Mouse (Mus musculus) CH12.LX (cell line): ENCODE data around the gene Eps8. TPM values are rescaled to one million over a fixed set of nuclear protein-coding genes. Genes with fewer than 3 reads are reported as not detected.

Experiments
- DNase-seq: peaks from one replicate; pipeline ENCODE4 v3.0.0-alpha.2; 2013; ENCODE audit errors: extremely low read depth
- H3K27ac ChIP-seq: 2 replicates; pipeline ENCODE4 v1.5.1; 2012; ENCODE audit warnings: low read depth, mild to moderate bottlenecking, control low read depth, moderate library complexity; ENCODE audit not compliant: insufficient read depth
- H3K27me3 ChIP-seq: replicated peaks from 2 replicates; pipeline ENCODE3; 2012; ENCODE audit warnings: inconsistent platforms
- H3K36me3 ChIP-seq, 2 experiments: replicated peaks in 1 of 2; 2 replicates each; pipeline versions ENCODE3 to v1.6.1; 2012; ENCODE audit warnings: inconsistent platforms in 1 of 2, low read length in 1 of 2, mild to moderate bottlenecking in 1 of 2, mixed read lengths in 1 of 2, moderate library complexity in 1 of 2; ENCODE audit not compliant: control insufficient read depth in 1 of 2, insufficient read depth in 1 of 2
- H3K4me1 ChIP-seq, 2 experiments: 2 replicates each; pipeline ENCODE4 v1.6.1; 2012; ENCODE audit warnings: inconsistent platforms in 1 of 2, moderate library complexity in 1 of 2; ENCODE audit not compliant: insufficient read depth in 2 of 2, control insufficient read depth in 1 of 2
- H3K4me2 ChIP-seq: 2 replicates; pipeline ENCODE4 v1.6.1; 2012; ENCODE audit warnings: low read depth, mild to moderate bottlenecking, control low read depth; ENCODE audit not compliant: poor library complexity, insufficient read depth, severe bottlenecking
- H3K4me3 ChIP-seq, 3 experiments: fragments of 150-350 bp in 1 of 3; sonication (generic) in 1 of 3; replicated peaks in 1 of 3; 2 replicates each; pipeline versions ENCODE3 to v1.5.1; 2011 to 2012; ENCODE audit warnings: low read depth in 2 of 3, low read length in 2 of 3, mild to moderate bottlenecking in 2 of 3, moderate library complexity in 2 of 3, control low read depth in 1 of 3, improper control_type of control experiment in 1 of 3, inconsistent platforms in 1 of 3, mixed read lengths in 1 of 3; ENCODE audit not compliant: poor library complexity in 1 of 3
- H3K79me2 ChIP-seq: replicated peaks from 2 replicates; pipeline ENCODE4 v1.6.1; 2012; ENCODE audit warnings: mild to moderate bottlenecking, moderate library complexity; ENCODE audit not compliant: control insufficient read depth, poor library complexity, insufficient read depth, severe bottlenecking; ENCODE audit errors: extremely low read depth
- H3K9ac ChIP-seq: 2 replicates; pipeline ENCODE4 v1.6.1; 2012; ENCODE audit warnings: low read depth, mild to moderate bottlenecking, control low read depth, moderate library complexity; ENCODE audit not compliant: insufficient read depth
- H3K9me3 ChIP-seq: replicated peaks from 2 replicates; pipeline ENCODE3; 2012; ENCODE audit warnings: low read length, inconsistent platforms, mixed read lengths
- BHLHE40 ChIP-seq: IDR thresholded peaks from 2 replicates; pipeline ENCODE4 v1.6.1; 2011; ENCODE audit warnings: mild to moderate bottlenecking, low read depth, low read length, improper control_type of control experiment
- CHD1 ChIP-seq: IDR thresholded peaks from 2 replicates; pipeline ENCODE4 v1.6.1; 2012; ENCODE audit warnings: low read depth, low read length, improper control_type of control experiment, inconsistent platforms
- CHD2 ChIP-seq: IDR thresholded peaks from 2 replicates; pipeline ENCODE4 v1.6.1; 2011; ENCODE audit warnings: low read length, improper control_type of control experiment
- CTCF ChIP-seq, 2 experiments: IDR thresholded peaks in 1 of 2; conservative IDR thresholded peaks in 1 of 2; 2 replicates each; pipeline ENCODE4 v1.5.1; 2011 to 2012; ENCODE audit warnings: low read depth in 2 of 2, low read length in 2 of 2, improper control_type of control experiment in 1 of 2, inconsistent platforms in 1 of 2, mild to moderate bottlenecking in 1 of 2, moderate library complexity in 1 of 2
- ELF1 ChIP-seq: IDR thresholded peaks from 2 replicates; pipeline ENCODE4 v1.6.1; 2014; ENCODE audit warnings: low read depth, mild to moderate bottlenecking, inconsistent platforms, low read length, improper control_type of control experiment
- EP300 ChIP-seq: IDR thresholded peaks from 2 replicates; pipeline ENCODE4 v1.6.1; 2011; ENCODE audit warnings: low read length, improper control_type of control experiment
- ETS1 ChIP-seq: conservative IDR thresholded peaks from 2 replicates; pipeline ENCODE4 v1.6.1; 2012; ENCODE audit warnings: low read depth, mild to moderate bottlenecking, inconsistent platforms, low read length, improper control_type of control experiment, moderate library complexity
- JUN ChIP-seq: IDR thresholded peaks from 2 replicates; pipeline ENCODE4 v1.6.1; 2011; ENCODE audit warnings: low read depth, mild to moderate bottlenecking, low read length, improper control_type of control experiment, moderate library complexity; ENCODE audit not compliant: insufficient read depth
- JUND ChIP-seq: conservative IDR thresholded peaks from 2 replicates; pipeline ENCODE4 v1.6.1; 2011; ENCODE audit warnings: low read depth, low read length, improper control_type of control experiment
- KAT2A ChIP-seq: IDR thresholded peaks from 2 replicates; pipeline ENCODE4 v1.6.1; 2012; ENCODE audit warnings: low read length, improper control_type of control experiment, inconsistent platforms; ENCODE audit not compliant: insufficient replicate concordance
- MAFK ChIP-seq: IDR thresholded peaks from 2 replicates; pipeline ENCODE4 v1.6.1; 2011; ENCODE audit warnings: low read length, improper control_type of control experiment; ENCODE audit not compliant: insufficient replicate concordance
- MAX ChIP-seq: IDR thresholded peaks from 2 replicates; pipeline ENCODE4 v1.6.1; 2011; ENCODE audit warnings: low read length, improper control_type of control experiment
- MAZ ChIP-seq: IDR thresholded peaks from 2 replicates; pipeline ENCODE4 v1.6.1; 2012; ENCODE audit warnings: low read depth, mild to moderate bottlenecking, inconsistent platforms, low read length, improper control_type of control experiment, moderate library complexity
- MEF2A ChIP-seq: IDR thresholded peaks from 2 replicates; pipeline ENCODE4 v1.6.1; 2014; ENCODE audit warnings: low read depth, mild to moderate bottlenecking, inconsistent platforms, low read length, improper control_type of control experiment, borderline replicate concordance
- MXI1 ChIP-seq: IDR thresholded peaks from 2 replicates; pipeline ENCODE4 v1.6.1; 2011; ENCODE audit warnings: mild to moderate bottlenecking, low read depth, low read length, improper control_type of control experiment
- MYC ChIP-seq: IDR thresholded peaks from 2 replicates; pipeline ENCODE4 v1.6.1; 2011; ENCODE audit warnings: low read depth, mild to moderate bottlenecking, improper control_type of control experiment, low read length
- NELFE ChIP-seq: IDR thresholded peaks from 2 replicates; pipeline ENCODE4 v1.6.1; 2011; ENCODE audit warnings: low read depth, low read length, improper control_type of control experiment
- PAX5 ChIP-seq: IDR thresholded peaks from 2 replicates; pipeline ENCODE4 v1.6.1; 2012; ENCODE audit warnings: low read length, inconsistent platforms, mixed read lengths
- POLR2A ChIP-seq: IDR thresholded peaks from 2 replicates; pipeline ENCODE4 v1.6.1; 2011; ENCODE audit warnings: low read depth, mild to moderate bottlenecking, improper control_type of control experiment, low read length
- POLR2AphosphoS2 ChIP-seq: IDR thresholded peaks from 2 replicates; pipeline ENCODE4 v1.6.1; 2011; ENCODE audit warnings: low read depth, low read length, improper control_type of control experiment
- RAD21 ChIP-seq: IDR thresholded peaks from 2 replicates; pipeline ENCODE4 v1.6.1; 2011; ENCODE audit warnings: low read depth, mild to moderate bottlenecking, low read length, improper control_type of control experiment, moderate library complexity
- RCOR1 ChIP-seq: conservative IDR thresholded peaks from 2 replicates; pipeline ENCODE4 v1.6.1; 2012; ENCODE audit warnings: low read depth, mild to moderate bottlenecking, inconsistent platforms, low read length, improper control_type of control experiment
- SIN3A ChIP-seq: IDR thresholded peaks from 2 replicates; pipeline ENCODE4 v1.6.1; 2012; ENCODE audit warnings: low read length, improper control_type of control experiment, inconsistent platforms
- TBP ChIP-seq: conservative IDR thresholded peaks from 2 replicates; pipeline ENCODE4 v1.6.1; 2011; ENCODE audit warnings: low read depth, low read length, improper control_type of control experiment
- TCF12 ChIP-seq: IDR thresholded peaks from 2 replicates; pipeline ENCODE4 v1.6.1; 2014; ENCODE audit warnings: low read depth, mild to moderate bottlenecking, inconsistent platforms, low read length, improper control_type of control experiment
- USF1 ChIP-seq: IDR thresholded peaks from 2 replicates; pipeline ENCODE4 v1.6.1; 2014; ENCODE audit warnings: low read depth, mild to moderate bottlenecking, inconsistent platforms, low read length, improper control_type of control experiment
- USF2 ChIP-seq: conservative IDR thresholded peaks from 2 replicates; pipeline ENCODE4 v1.6.1; 2011; ENCODE audit warnings: low read depth, low read length, improper control_type of control experiment
- ZC3H11A ChIP-seq: IDR thresholded peaks from 2 replicates; pipeline ENCODE4 v1.6.1; 2012; ENCODE audit warnings: low read depth, mild to moderate bottlenecking, inconsistent platforms, low read length, improper control_type of control experiment
- ZMIZ1 ChIP-seq: IDR thresholded peaks from 2 replicates; pipeline ENCODE4 v1.6.1; 2012; ENCODE audit warnings: low read depth, mild to moderate bottlenecking, inconsistent platforms, low read length, improper control_type of control experiment
- dilution Hi-C: fragments of 300-500 bp; cut with MboI; formaldehyde crosslinking; loops from 2 replicates; pipeline ENCODE4 v1.14.3; 2020; ENCODE audit warnings: low sequenced_read_pairs; ENCODE audit not compliant: extremely low pct_unique_long_range_greater_than_20kb, extremely low pct_ligation_motif_present
- in situ Hi-C: fragments of 300-500 bp; cut with MboI; formaldehyde crosslinking; loops from 3 replicates; pipeline ENCODE4 v1.14.3; 2019; ENCODE audit warnings: low sequenced_read_pairs, low pct_ligation_motif_present, low pct_unique_long_range_greater_than_20kb, mixed read lengths
- polyA plus RNA-seq: library from polyadenylated mRNA; unstranded; fragments of >175 nt; gene quantifications from 2 replicates; pipeline ENCODE4 v1.2.1, GENCODE M21; 2012; ENCODE audit warnings: low read depth; ENCODE audit not compliant: insufficient read length
- total RNA-seq, 2 experiments: library from RNA; depleted of rRNA; stranded (reverse); fragments of 300-350 nt in 1 of 2; fragments of >200 nt in 1 of 2; gene quantifications; 2 replicates each; pipeline ENCODE4 v1.2.3; 2012 to 2014

The Eps8 gene
- total and polyA plus RNA-seq, 3 experiments = 2.2 to 7.4 (median 2.2) TPM

DNA sequence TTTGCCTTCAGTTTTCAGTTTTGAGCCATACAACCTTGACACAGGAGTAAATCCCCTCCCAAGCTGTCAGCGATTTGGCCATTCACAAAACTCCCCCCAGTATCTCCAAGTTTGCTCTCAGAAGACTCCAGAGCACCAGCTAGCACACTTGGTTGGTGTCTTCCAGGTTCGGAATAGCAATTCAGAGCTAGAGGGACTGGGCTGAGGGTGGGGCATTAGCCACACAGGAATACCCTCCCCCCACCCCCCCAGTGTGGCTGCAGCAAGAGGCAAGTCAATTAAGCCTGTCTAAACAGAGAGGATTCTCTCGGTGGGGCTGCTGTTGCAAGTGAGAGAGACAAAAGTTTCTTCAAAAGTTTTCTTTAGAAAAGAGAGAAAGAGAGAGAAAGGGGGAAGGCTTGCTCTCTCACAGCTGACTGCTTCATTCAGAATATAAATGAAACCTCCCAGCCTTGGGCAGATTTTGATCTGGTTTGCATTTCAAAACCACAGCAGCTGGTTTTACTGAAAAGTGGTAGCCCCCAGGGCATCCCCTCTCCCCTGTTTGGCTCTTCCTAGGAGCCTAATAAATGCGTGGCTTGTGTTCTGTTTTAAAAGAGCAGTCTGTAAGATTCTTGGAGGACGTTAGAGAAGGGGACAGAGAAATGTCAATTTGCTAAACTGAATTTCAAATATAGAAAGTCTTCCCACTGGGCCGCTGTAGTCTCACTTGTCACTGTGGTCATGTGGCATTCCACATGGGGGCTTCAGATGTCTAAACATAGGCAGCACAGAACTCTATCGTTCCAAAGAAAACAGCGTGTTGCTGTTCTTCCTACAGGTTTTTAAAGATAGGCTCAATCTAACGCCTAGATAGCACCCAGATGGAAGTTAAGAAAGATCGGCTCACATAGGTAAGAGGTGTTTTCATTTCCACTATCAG is 112.2 kb downstream of the Eps8 start:
- DNase-seq = peak; percentile 56
- Histone ChIP-seq H3K79me2 (no peaks in the 10 kb centered on the region), H3K9ac (peak overlapping the region; percentile 36; the same call in 1 of the 2 replicates), H3K4me3 (peak overlapping the region in 1 of 3 experiments; percentile 9), H3K36me3 (no peaks in the 10 kb centered on the region), H3K4me2 (peak overlapping the region; percentile 23), H3K27ac (peak overlapping the region; percentile 0; the same call in 1 of the 2 replicates), H3K27me3 (no peaks in the 10 kb centered on the region), H3K4me1 (peaks cover 14 to 52% of the 10 kb centered on the region in 2 experiments), H3K9me3 (peaks cover 16% of the 10 kb centered on the region)
- TF ChIP-seq USF2 (no peak), USF1 (no peak), ZC3H11A (no peak), ELF1 (no peak), MXI1 (no peak), NELFE (0 out of 2 replicates have a peak, but pooled peaks have one; percentile 19), JUND (no peak), RCOR1 (no peak; the same call in 1 of the 2 replicates), MEF2A (no peak), KAT2A (no peak), POLR2AphosphoS2 (no peak), MAFK (no peak), RAD21 (no peak), TBP (no peak), MAZ (peak; percentile 73; the same call in 1 of the 2 replicates), TCF12 (no peak; the same call in 1 of the 2 replicates), ZMIZ1 (no peak), CHD2 (no peak), CTCF (conservative IDR thresholded peaks at IDR 0.05 in 1 of 2, IDR thresholded peaks at IDR 0.05 in 1 of 2; ENCODE audit: low read depth in 2 of 2, low read length in 2 of 2) (no peak), MAX (no peak), CHD1 (no peak), BHLHE40 (no peak), JUN (no peak), MYC (0 out of 2 replicates have a peak, but pooled peaks have one; percentile 30), EP300 (peak; percentile 59; the same call in 1 of the 2 replicates), ETS1 (peak; percentile 86), SIN3A (peak; percentile 78; the same call in 1 of the 2 replicates), POLR2A (no peak), PAX5 (no peak)
- in situ Hi-C loops = no loop called here
- dilution Hi-C loops = no loop called here
